Mouse (Mus musculus) embryo, embryonic 10.5 days (tissue): ENCODE results near the gene Ube4b.

Source experiments
- DNase-seq: peaks from one replicate; pipeline ENCODE4 v3.0.0-alpha.2; 2015; ENCODE audit warnings: low spot score

Gene Ube4b

DNA sequence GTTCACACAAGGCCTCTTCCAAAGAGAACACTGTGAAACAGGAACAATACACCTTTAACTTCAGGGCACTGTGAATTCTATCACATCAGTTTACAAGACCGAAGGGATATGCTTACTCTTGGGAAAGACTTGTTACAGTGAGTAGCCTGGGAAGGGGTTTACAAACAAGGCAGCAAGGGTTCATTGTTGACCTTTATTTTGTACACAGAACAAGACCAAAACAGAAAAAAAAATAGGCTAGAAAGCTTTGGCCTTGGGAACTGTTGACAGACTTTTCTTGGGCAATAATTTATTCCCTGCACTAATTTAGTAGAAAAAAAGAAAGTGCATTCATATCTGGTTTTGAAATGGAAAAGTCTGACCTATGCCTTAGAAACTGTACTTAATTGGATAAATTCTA, 122.1 kb downstream of the Ube4b start:
- no peak for DNase-seq

DNA sequence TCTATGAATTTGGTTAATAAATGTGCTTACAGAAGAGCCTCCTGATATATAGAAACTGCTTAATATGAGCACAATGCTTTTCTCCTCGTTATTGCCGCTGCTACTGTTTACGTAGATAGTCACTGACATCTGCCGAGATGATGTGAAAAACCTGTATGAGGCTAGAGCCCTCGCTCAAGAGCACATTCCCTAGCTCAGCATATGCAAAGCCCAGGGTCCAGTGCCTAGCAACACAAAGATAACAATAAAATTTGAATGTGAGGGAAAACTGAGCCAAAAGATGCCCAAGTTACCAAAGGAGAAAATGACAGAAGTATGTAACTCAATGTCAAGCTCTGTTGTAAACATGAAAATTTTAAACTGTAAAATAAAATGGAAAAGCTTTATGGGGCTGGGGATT, 123.0 kb downstream of the Ube4b start:
- DNase-seq, result no peak

DNA sequence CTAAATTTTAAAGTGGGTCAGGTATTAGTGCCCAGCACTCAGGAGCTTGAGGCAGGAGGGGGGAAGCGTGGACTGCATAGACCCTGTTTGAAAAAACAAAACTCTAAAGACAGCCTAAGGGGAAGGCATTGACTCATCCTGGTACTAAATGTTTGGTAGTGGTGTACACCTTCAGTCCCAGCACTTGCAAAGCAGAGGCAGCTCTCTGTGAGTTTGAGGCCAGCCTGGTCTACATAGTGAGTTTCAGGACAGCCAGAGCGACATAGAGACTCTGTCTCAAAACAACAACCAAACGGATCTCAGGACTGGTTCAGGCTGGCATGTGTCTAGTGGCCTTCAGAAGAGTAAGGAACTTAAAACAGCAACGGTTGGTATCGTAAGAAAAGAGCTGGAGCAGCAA, 123.8 kb downstream of the Ube4b start:
- no peak for DNase-seq

GRCm38 (mm10) chr4:149302136-149302535, 124.4 kb downstream of the Ube4b start:
- no peak for DNase-seq

- no peak for DNase-seq
Measured at GRCm38 (mm10) chr4:149296501-149296900, 130.0 kb downstream of the Ube4b start.

GRCm38 (mm10) chr4:149292984-149293383, 133.6 kb downstream of the Ube4b start:
- DNase-seq, result no peak

DNA sequence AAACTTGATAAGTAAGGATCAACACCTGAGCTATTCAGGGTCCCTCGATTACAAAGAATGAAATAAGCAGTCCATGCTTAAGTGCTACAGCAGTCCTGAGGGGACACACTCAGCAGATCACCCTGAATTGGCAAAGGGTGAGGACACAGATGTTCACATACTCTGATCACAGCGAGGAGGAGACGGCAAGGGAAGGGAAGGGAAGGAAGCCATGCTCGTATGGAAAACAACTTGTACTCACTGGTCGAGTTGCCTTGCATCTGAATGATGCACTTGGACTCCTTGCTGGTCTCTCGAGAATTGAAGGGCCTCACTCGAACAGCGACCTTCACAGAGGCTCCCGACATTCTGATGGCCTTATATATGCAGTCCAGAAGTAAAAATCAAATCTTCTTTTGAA, 135.5 kb downstream of the Ube4b start:
- DNase-seq, result no peak

DNA sequence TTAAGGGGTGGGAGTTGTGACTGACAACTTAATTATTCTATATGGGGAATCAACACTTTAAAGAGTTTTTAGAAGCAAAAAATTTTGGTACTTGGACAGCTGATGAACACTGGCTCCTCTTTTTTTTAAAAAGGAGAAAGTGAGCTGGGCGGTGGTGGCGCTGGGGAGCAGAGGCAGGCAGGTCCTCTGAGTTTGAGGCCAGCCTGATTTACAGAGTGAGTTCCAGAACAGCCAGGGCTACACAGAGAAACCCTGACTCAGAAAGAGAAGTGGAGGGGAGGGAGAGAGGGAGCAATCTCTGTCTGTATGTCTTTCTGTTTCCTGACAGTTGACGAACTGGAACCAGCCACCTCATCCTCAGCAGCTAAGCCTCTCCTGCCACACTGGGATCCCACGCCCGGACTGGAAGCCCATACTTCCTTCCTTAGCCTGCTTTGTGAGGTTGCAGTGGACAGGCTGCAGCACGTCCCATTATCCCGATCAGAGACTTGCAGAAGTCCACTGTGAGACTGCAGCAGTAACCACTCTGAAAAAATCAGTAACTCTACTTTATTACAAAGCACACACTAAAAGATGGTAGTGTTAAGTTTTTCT, 136.3 kb downstream of the Ube4b start:
- no peak for DNase-seq

DNA sequence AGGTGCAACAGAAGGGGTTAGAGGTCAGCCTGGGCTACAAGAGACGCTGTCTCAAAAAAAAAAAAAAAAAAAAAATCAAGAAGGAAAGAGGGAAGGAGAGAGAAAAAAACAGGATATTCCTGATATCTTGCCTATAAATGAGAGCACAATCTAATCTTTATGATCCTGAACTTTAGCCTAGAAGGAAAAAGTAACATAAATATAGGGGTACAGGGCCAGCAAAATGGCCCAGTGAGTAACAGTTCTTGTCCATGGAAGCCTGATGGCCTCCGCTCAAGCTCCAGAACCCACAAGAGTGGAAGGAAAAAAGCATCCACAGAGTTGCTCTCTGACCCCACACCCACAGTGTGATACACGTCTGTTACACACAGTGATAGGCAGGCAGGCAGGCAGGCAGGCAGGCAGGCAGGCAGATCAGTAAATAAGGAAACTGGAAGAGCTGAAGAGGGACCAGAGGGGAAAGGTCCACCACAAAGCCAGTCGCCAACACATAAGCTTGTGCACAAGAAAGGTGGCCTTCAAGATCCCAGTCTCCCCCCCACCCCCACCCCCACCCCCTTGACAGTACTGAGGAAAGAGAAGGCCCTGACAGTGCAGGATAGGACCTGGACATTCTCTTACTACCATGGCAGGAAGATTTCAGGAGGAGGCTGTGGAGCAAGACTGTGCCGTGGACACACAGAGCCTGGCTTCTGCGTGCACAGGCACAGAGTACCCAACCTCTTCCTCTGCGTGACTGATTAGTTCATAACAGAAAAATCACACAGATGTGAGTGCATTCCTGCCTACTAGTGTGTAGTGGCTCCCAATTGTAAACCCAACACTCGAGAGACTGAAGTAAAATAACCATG, 140.0 kb downstream of the Ube4b start:
- DNase-seq, result no peak

- DNase-seq, result no peak
Measured at GRCm38 (mm10) chr4:149285691-149286090, 140.9 kb downstream of the Ube4b start.

DNA sequence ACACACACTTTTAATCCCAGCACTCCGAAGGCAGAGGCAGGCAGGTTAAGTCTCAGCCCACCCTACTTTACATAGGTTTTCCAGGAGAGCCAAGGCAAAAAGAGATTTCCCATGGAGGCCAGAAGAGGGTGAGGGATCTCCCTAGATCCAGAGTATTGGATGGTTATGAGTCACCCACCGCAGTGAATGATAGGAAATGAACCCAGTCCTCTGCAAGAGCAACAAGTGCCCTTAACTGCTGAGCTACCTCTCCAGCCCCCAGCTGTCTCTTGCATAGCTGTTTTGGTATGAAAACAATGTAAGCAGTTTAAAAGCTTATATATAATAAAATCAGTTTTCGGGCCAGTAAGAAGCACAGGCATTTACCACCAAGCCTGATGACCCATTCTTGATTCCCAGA, 143.5 kb downstream of the Ube4b start:
- no peak for DNase-seq

DNA sequence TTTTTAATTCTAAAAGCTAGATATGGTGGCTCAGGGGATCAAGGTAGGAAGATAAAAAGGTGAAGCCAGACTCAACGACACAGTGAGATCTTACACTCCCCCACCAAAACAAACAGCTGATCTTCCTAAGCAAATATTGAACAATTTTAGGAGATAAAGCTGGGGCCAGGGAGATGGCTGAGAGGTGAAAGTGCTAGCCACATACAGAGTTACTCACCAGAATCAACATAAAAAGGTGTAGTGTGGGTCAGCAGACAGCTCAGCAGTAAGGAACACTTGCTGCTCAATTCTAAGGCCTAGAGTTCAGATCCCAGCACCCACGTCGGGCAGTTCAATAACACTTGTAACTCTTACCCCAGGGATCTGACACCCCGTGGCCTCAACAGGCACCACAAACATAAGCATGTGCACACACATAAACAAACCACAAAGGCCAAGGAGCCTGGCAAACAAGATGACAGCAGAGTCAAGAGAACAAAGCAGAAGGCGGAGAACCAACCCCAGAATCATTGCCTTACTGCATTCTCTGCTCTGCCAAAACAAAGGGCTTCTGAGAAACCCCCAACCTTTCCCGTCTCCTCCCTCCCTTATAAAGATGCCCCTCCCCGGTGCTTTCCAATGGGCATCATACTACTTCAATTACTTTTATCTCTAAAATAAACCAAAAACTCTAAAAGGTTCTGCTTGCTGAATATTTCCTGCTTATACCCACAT, 144.4 kb downstream of the Ube4b start:
- DNase-seq, result no peak
